Mouse (Mus musculus) liver, adult 2 months (tissue): Measurements from ENCODE around the gene Fam92b.
A peak's percentile ranks its signal among the peaks of the same experiment; 100 is the strongest.

ENCODE experiments used
- CTCF ChIP-seq: fragments of 200-500 bp; IDR thresholded peaks from 2 replicates; pipeline ENCODE4 v1.5.1; 2011; ENCODE audit warnings: low read depth, low read length, control low read depth
- POLR2A ChIP-seq: fragments of 200-500 bp; IDR thresholded peaks from 2 replicates; pipeline ENCODE4 v1.6.1; 2011; ENCODE audit warnings: low read length, control low read depth; ENCODE audit not compliant: insufficient read depth; ENCODE audit errors: extremely low read depth

DNA sequence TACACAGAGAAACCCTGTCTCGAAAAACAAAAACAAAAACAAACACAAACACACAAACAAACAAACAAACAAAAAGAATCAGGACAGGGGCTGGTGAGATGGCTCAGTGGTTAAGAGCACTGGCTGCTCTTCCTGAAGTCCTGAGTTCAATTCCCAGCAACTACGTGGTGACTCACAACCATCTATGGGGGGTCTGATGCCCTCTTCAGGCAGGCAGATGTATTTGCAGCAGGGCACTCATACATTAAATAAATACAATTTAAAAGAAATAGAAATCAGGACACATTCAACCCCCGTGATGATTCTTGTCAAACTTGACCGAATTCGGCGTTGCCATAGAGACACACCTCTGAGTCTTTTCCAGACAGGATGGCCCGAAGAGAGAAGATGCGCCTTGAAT is 30.1 kb upstream of the Fam92b start:
- TF ChIP-seq CTCF = peak; percentile 31; the same call in 1 of the 2 replicates
- TF ChIP-seq POLR2A = no peak
